Mouse (Mus musculus) ovary, postnatal 14 days (tissue): ENCODE results near the gene Hlcs.

Source experiments
- DNase-seq: peaks from one replicate; pipeline ENCODE4 v3.0.0; 2022; ENCODE audit warnings: low spot score

Hlcs gene

DNA sequence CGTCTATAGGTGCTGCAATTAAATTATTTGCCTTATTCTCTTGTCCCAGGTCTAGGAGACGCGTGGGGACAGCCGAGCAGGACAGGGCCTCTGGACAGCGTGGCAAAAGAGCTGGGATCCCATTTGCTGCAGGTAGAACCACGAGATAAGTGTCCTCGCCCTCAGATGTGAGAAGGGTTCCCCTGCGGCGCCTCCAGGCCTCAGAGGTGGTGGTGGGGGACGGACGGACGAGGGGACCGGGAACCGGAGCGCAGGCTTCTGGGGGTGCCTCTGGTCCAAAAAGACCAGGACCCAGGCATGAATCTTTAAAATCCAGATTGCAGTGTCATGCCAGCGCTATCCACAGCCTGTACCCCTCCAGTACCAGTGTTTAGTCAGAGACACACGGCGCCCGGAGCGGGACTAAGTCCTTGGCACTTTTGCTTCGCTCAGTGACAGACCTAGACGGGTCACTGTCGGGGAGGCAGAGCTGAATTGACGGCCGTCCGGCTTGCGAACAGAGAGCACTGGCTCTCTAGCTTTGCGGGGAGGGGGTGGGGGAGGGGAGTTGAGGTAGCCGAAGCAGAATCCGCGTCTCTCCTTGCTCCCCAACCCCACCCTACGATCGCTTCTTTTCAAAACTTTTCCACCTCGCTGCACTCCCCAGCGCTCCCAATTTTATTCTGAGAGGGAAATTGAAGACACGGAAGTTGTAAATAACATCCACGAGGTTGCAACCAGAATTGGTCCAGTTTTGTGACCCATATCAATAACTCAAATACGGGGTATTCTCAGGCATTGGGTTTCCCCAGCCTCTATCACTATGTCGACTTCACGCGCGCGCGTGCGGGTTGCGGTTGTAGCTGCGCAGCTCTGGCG lies 218.9 kb downstream of the Hlcs start:
- no peak for DNase-seq

GRCm38 (mm10) chr16:94093151-94093863 lies 220.1 kb downstream of the Hlcs start:
- DNase-seq, result no peak

- no peak for DNase-seq
These were observed 220.7 kb downstream of the Hlcs start for GRCm38 (mm10) chr16:94092511-94093150.

GRCm38 (mm10) chr16:94088819-94089692 lies 224.3 kb downstream of the Hlcs start:
- no peak for DNase-seq

DNA sequence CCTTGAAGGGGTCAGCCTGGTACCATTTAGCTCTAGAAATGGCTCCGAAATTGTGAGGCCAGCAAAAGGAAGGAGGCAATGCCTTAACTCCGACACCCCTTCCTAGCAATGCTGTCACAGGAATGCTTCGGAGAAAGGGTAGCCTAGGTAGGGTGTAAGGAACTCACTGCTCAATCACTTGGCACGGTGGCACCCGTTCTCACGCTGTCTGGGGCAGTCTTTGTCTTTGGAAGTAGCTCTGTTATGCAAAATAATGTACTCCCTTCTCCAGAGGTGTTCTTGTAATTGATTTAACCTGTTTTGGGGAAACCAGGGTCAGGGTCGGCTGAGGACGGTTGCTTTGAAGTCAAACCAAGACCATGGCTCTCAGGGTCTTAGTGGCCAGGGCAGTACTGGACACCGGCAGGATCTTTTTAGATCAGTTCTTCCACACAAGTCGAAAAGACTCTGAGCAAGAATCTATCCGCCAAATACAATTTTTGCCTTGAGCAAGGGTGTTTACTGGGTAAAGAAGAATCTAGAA lies 225.1 kb downstream of the Hlcs start:
- DNase-seq, result no peak

DNA sequence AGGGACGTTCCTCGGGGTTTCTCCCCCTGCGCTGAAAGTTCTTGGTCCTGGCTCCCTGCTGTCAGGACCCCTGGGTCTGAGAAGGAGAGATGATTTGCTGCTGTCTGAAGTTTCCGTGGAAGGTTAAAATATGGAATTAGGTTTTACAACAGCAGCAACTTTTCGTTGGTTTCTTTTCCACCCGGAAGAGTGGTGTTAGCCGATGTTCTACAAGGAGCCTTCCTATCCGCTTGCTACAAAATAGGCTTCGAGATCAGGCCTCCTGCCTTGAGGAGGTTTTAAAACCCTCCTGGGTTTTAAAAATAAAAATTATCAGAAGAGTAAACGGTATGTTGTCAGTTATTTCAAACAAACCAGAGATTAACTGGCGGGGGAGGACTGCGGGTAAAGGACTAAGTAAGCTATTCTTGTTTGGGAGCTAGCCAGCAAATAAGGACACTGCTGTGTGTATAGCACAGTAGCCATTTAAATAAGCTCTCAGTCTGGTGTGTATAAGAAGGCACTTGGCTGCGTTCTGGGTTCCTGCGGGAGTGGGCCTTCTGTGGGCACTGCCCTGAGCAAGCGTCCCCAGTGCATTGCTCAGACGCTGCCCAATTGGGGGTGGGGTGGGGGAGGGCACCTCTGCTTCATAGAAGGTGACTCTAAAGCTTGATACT lies 225.7 kb downstream of the Hlcs start:
- no peak for DNase-seq

GRCm38 (mm10) chr16:94086701-94087569 lies 226.4 kb downstream of the Hlcs start:
- DNase-seq, result no peak

DNA sequence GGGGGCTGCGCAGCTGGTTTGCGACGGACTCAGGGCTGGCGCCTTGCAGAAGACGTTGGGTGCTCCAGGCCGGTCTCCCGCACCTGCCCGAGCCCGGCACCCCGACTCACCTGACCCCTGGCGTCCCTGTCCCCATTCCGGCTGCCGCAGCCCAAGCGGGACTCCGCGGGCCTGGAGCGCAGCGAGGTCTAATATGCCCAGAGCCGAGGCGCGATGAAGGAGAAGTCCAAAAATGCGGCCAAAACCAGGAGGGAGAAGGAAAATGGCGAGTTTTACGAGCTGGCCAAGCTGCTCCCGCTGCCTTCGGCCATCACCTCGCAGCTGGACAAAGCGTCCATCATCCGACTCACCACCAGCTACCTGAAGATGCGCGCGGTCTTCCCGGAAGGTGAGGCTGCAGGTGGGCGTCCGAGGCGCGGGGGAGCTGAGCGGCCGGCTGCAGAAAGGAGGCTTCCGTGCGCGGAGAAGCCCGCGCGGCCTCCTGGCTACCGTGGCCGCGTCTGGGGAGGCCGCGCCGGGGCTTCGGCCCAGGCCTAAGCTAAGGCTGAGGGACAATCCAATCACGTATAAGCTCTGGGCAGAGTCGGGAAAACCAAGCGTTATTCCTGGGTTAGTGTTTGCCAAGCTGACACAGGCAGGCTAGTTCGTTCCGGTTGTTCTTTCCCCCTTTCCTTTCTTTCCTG lies 227.6 kb downstream of the Hlcs start:
- DNase-seq, result no peak

GRCm38 (mm10) chr16:94084711-94085602 lies 228.4 kb downstream of the Hlcs start, which contains the start of gene Sim2:
TSS of gene Sim2 (plus strand) at chr16:94084931.
- no peak for DNase-seq

DNA sequence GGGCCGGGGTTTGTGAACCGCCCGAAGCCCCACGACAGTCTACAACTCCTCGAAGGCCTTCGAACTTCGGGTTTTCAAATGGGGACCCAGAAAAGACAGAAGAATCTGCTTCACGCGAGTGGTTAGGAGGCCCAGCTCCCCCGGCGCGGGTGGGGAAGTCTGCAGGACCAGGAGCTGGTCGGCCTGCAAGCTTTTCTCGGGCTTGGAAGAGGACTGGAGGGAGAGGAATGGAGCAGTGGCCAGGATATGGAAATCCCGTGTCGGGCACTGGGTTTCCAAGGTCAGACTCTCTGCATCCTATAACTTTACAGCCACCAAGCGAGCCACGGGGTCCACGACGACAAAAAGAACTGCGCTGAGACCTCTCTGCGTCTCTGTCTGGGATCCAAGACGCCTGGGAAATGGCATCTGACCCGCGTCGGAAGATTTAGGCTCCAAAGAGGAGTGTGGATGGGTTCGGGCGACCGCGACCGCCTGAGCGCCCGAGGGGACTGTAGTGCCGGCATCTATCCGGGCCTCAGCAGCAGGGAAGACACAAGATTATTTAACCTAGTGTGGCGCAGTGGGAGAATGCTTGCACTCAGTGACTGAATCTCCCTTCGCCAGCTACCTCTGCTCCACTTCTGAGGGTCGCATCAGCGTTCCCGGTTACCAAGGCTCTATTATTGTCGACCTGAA lies 229.4 kb downstream of the Hlcs start:
- no peak for DNase-seq

- no peak for DNase-seq
These were observed 230.2 kb downstream of the Hlcs start for GRCm38 (mm10) chr16:94082960-94083847.

DNA sequence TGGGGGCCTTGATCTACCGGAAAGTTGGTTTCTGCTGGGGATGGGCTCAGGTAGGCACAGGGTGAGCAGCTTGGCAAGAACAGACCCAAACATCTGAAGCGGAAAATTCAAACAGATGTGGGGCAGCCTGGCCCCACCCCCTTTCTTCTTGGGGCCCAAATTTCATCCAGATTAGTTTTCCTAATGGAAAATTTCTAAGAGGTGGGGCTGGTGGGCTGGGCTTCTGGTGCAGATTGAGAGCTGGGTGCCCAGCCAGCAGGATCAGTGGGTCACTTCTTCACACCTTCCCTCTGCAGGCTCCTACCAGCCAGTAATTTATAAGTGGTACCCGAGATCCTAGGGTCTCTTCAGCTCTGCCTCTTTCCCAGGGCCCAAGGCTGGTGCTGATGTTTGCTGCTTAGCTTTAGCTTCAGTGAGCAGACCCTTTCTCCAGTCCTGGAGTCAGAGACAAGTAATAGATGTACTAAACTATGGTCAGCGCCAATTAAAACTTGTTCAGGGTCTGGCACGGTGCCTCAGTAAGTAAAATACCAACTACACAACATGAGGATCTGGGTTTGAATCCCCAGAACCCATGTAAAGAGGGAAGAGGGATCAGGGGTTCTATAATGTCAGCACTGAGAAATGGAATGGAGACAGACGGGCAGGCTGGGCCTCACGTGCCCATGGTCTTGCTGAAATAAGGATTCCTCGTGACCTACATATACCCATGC lies 231.2 kb downstream of the Hlcs start:
- DNase-seq, result no peak

GRCm38 (mm10) chr16:94081596-94081995 lies 231.8 kb downstream of the Hlcs start:
- no peak for DNase-seq

- DNase-seq, result no peak
These were observed 233.4 kb downstream of the Hlcs start for GRCm38 (mm10) chr16:94079856-94080555.

GRCm38 (mm10) chr16:94079075-94079855 lies 234.1 kb downstream of the Hlcs start:
- DNase-seq, result no peak
